Mouse (Mus musculus) ovary, postnatal 10 days (tissue): ENCODE data around the gene Gjb6.

Source experiments
- DNase-seq: peaks from one replicate; pipeline ENCODE4 v3.0.0; 2022; ENCODE audit warnings: low spot score

The Gjb6 gene

DNA sequence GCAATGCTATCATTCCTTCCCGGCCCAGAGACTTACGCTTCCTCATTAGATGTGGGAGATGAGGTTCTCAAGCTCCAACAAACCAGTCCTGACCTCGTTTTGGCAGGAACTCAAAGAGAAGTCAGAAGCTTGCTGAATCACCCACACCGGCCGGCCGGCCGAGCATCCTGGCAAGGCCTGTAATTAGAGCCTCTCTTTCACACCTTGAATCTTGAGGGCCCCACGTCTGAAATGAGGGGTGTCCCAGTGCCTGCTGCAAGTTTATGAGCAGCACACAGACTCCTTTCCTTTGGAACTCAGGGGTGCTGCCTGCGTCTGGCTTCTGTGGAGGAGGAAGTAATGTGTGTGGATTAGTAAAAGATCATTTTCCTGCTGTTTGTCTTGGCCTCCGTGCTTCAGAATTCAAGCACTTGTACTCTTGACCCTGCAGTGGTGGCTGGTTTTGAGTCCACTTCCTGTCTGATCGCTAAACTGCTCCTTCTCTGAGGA, 49.2 kb downstream of the Gjb6 start:
- no peak for DNase-seq

DNA sequence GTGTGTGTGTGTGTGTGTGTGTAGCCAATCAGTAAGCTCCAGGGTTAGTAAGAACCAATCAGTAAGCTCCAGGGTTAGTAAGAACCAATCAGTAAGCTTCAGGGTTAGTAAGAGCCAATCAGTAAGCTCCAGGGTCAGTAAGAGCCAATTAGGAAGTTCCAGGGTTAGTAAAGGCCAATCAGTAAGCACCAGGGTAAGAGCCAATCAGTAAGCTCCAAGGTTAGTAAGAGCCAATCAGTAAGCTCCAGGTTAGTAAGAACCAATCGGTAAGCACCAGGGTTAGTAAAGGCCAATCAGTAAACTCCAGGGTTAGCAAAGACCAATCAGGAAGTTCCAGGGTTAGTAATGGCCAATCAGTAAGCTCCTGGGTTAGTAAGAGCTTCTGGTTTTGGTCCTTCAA, 50.5 kb downstream of the Gjb6 start:
- DNase-seq = no peak

DNA sequence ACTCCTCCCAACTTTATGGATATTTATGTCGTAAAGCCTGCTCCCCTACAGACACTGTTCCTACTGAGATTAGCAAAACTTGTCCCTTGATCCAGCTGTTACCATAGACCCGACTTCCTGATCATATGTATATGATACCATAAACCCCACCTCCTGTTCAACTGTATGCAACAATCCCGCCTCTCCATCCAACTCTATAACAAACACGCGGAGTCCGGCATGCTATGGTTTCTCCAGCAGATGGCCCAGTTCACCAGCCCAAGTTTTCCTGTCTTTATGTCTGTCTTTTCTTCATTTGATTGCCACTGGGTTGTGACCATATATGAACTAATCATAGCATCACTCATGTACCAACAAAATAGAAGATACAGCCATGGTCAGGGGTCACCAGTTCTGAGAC, 57.9 kb downstream of the Gjb6 start:
- DNase-seq = no peak
